Mouse (Mus musculus): ENCODE measurements at regions not wholly inside any gene's neighbourhood (a gene's known extent, or its start where the extent isn't known, plus 50 kb on each side); places are given as distances from the start of the nearest gene placed in this dataset.
A peak's percentile ranks its signal among the peaks of the same experiment; 100 is the strongest.

- no peak overlapping the region for H3K27ac ChIP-seq (ENCODE audit: low read depth, low read length)
Observed at GRCm38 (mm10) chr9:31794911-31795310, 118.4 kb downstream of the Barx2 start.

GRCm38 (mm10) chr9:31775956-31776355 is 137.3 kb downstream of the Barx2 start:
- no peak overlapping the region for H3K4me3 ChIP-seq (ENCODE audit: low read depth, low read length)
- 91% methylated on average over 3 of the region's 3 CpGs for WGBS

More at GRCm38 (mm10) chr9:31794911-31795310, 118.4 kb downstream of the Barx2 start:
- DNase-seq (ENCODE audit: low spot score, missing footprints), result no peak
- no peak overlapping the region for H3K4me2 ChIP-seq
- no peaks in the 10 kb centered on the region for H3K9me3 ChIP-seq (ENCODE audit: control insufficient read depth, low read length)
- no peak for ATAC-seq (ENCODE audit: low FRiP score)
- 88% methylated on average over 2 of the region's 2 CpGs for WGBS
- no peak overlapping the region for H3K4me3 ChIP-seq (ENCODE audit: low read depth, low read length)
- no peaks in the 10 kb centered on the region for H3K27me3 ChIP-seq (ENCODE audit: control insufficient read depth, insufficient read depth, low read length)
- H3K36me3 ChIP-seq (ENCODE audit: control insufficient read depth, insufficient read depth, low read length), result no peaks in the 10 kb centered on the region
- no peaks in the 10 kb centered on the region for H3K4me1 ChIP-seq (ENCODE audit: control insufficient read depth, insufficient read depth, low read length)
- no peak overlapping the region for H3K9ac ChIP-seq (ENCODE audit: low read length)

GRCm38 (mm10) chr9:31765401-31765800 is 147.9 kb downstream of the Barx2 start:
- H3K4me1 ChIP-seq (ENCODE audit: control insufficient read depth, insufficient read depth, low read length), result no peaks in the 10 kb centered on the region
- no peak overlapping the region for H3K9ac ChIP-seq (ENCODE audit: low read length)
- no peak overlapping the region for H3K4me2 ChIP-seq
- H3K36me3 ChIP-seq (ENCODE audit: control insufficient read depth, insufficient read depth, low read length), result no peaks in the 10 kb centered on the region
- H3K27ac ChIP-seq (ENCODE audit: low read depth, low read length), result no peak overlapping the region
- 76% methylated on average over 4 of the region's 4 CpGs for WGBS
- no peak for DNase-seq (ENCODE audit: low spot score, missing footprints)
- H3K4me3 ChIP-seq (ENCODE audit: low read depth, low read length), result no peak overlapping the region
- no peaks in the 10 kb centered on the region for H3K9me3 ChIP-seq (ENCODE audit: control insufficient read depth, low read length)
- H3K27me3 ChIP-seq (ENCODE audit: control insufficient read depth, insufficient read depth, low read length), result no peaks in the 10 kb centered on the region
- no peak for ATAC-seq (ENCODE audit: low FRiP score)

More at GRCm38 (mm10) chr9:31775956-31776355, 137.3 kb downstream of the Barx2 start:
- Histone ChIP-seq H3K9ac (ENCODE audit: low read length) (no peak overlapping the region), H3K4me1 (ENCODE audit: control insufficient read depth, insufficient read depth, low read length) (no peaks in the 10 kb centered on the region), H3K36me3 (ENCODE audit: control insufficient read depth, insufficient read depth, low read length) (no peaks in the 10 kb centered on the region), H3K27me3 (ENCODE audit: control insufficient read depth, insufficient read depth, low read length) (no peaks in the 10 kb centered on the region), H3K9me3 (ENCODE audit: control insufficient read depth, low read length) (no peaks in the 10 kb centered on the region), H3K4me2 (no peak overlapping the region), H3K27ac (ENCODE audit: low read depth, low read length) (no peak overlapping the region)
- DNase-seq (ENCODE audit: low spot score, missing footprints) (no peak), ATAC-seq (ENCODE audit: low FRiP score) (no peak)

GRCm38 (mm10) chr9:31757894-31758561 is 155.2 kb downstream of the Barx2 start:
- Histone ChIP-seq H3K9ac (ENCODE audit: low read length) (no peak overlapping the region), H3K4me1 (ENCODE audit: control insufficient read depth, insufficient read depth, low read length) (no peaks in the 10 kb centered on the region), H3K36me3 (ENCODE audit: control insufficient read depth, insufficient read depth, low read length) (no peaks in the 10 kb centered on the region), H3K4me3 (ENCODE audit: low read depth, low read length) (no peak overlapping the region), H3K27me3 (ENCODE audit: control insufficient read depth, insufficient read depth, low read length) (no peaks in the 10 kb centered on the region), H3K27ac (ENCODE audit: low read depth, low read length) (no peak overlapping the region), H3K9me3 (ENCODE audit: control insufficient read depth, low read length) (no peaks in the 10 kb centered on the region), H3K4me2 (no peak overlapping the region)
- no peak for DNase-seq (ENCODE audit: low spot score, missing footprints)
- WGBS, result 53% methylated on average over 6 of the region's 6 CpGs
- 0 out of 2 replicates have a peak, but pooled peaks have one; percentile 38 for ATAC-seq (ENCODE audit: low FRiP score)

- DNase-seq (ENCODE audit: low spot score, missing footprints) (no peak), ATAC-seq (ENCODE audit: low FRiP score) (no peak)
- Histone ChIP-seq H3K27ac (ENCODE audit: low read depth, low read length) (no peak overlapping the region), H3K4me3 (ENCODE audit: low read depth, low read length) (no peak overlapping the region), H3K27me3 (ENCODE audit: control insufficient read depth, insufficient read depth, low read length) (no peaks in the 10 kb centered on the region), H3K36me3 (ENCODE audit: control insufficient read depth, insufficient read depth, low read length) (no peaks in the 10 kb centered on the region), H3K9me3 (ENCODE audit: control insufficient read depth, low read length) (no peaks in the 10 kb centered on the region), H3K4me2 (no peak overlapping the region), H3K9ac (ENCODE audit: low read length) (no peak overlapping the region), H3K4me1 (ENCODE audit: control insufficient read depth, insufficient read depth, low read length) (no peaks in the 10 kb centered on the region)
Observed at GRCm38 (mm10) chr9:31730443-31730842, 182.8 kb downstream of the Barx2 start.

GRCm38 (mm10) chr9:31719309-31719708 is 194.0 kb downstream of the Barx2 start:
- no peak for ATAC-seq (ENCODE audit: low FRiP score)
- 63% methylated on average over 6 of the region's 6 CpGs for WGBS
- Histone ChIP-seq H3K36me3 (ENCODE audit: control insufficient read depth, insufficient read depth, low read length) (no peaks in the 10 kb centered on the region), H3K9ac (ENCODE audit: low read length) (no peak overlapping the region), H3K4me3 (ENCODE audit: low read depth, low read length) (no peak overlapping the region), H3K27me3 (ENCODE audit: control insufficient read depth, insufficient read depth, low read length) (no peaks in the 10 kb centered on the region), H3K9me3 (ENCODE audit: control insufficient read depth, low read length) (no peaks in the 10 kb centered on the region), H3K4me1 (ENCODE audit: control insufficient read depth, insufficient read depth, low read length) (no peaks in the 10 kb centered on the region), H3K4me2 (no peak overlapping the region), H3K27ac (ENCODE audit: low read depth, low read length) (no peak overlapping the region)
- DNase-seq (ENCODE audit: low spot score, missing footprints), result no peak

GRCm38 (mm10) chr9:31710022-31710421 is 203.2 kb downstream of the Barx2 start:
- Histone ChIP-seq H3K27me3 (ENCODE audit: control insufficient read depth, insufficient read depth, low read length) (no peaks in the 10 kb centered on the region), H3K4me3 (ENCODE audit: low read depth, low read length) (no peak overlapping the region), H3K36me3 (ENCODE audit: control insufficient read depth, insufficient read depth, low read length) (no peaks in the 10 kb centered on the region), H3K9ac (ENCODE audit: low read length) (no peak overlapping the region), H3K4me1 (ENCODE audit: control insufficient read depth, insufficient read depth, low read length) (no peaks in the 10 kb centered on the region), H3K9me3 (ENCODE audit: control insufficient read depth, low read length) (no peaks in the 10 kb centered on the region), H3K4me2 (no peak overlapping the region), H3K27ac (ENCODE audit: low read depth, low read length) (no peak overlapping the region)
- DNase-seq (ENCODE audit: low spot score, missing footprints) (no peak), ATAC-seq (ENCODE audit: low FRiP score) (no peak)
- 64% methylated on average over 2 of the region's 2 CpGs for WGBS

GRCm38 (mm10) chr9:31706688-31707087 is 206.6 kb downstream of the Barx2 start:
- 81% methylated on average over 7 of the region's 7 CpGs for WGBS
- Histone ChIP-seq H3K4me2 (no peak overlapping the region), H3K4me3 (ENCODE audit: low read depth, low read length) (no peak overlapping the region), H3K27me3 (ENCODE audit: control insufficient read depth, insufficient read depth, low read length) (no peaks in the 10 kb centered on the region), H3K9ac (ENCODE audit: low read length) (no peak overlapping the region), H3K9me3 (ENCODE audit: control insufficient read depth, low read length) (no peaks in the 10 kb centered on the region), H3K36me3 (ENCODE audit: control insufficient read depth, insufficient read depth, low read length) (no peaks in the 10 kb centered on the region), H3K4me1 (ENCODE audit: control insufficient read depth, insufficient read depth, low read length) (no peaks in the 10 kb centered on the region), H3K27ac (ENCODE audit: low read depth, low read length) (no peak overlapping the region)
- ATAC-seq (ENCODE audit: low FRiP score), result no peak
- no peak for DNase-seq (ENCODE audit: low spot score, missing footprints)

GRCm38 (mm10) chr9:31690921-31691475 is 222.3 kb downstream of the Barx2 start:
- no peak overlapping the region for H3K4me2 ChIP-seq
- no peak for DNase-seq (ENCODE audit: low spot score, missing footprints)
- ATAC-seq (ENCODE audit: low FRiP score), result no peak
- no peak overlapping the region for H3K4me3 ChIP-seq (ENCODE audit: low read depth, low read length)
- H3K27me3 ChIP-seq (ENCODE audit: control insufficient read depth, insufficient read depth, low read length), result no peaks in the 10 kb centered on the region
- peaks cover 8% of the 10 kb centered on the region; the same call in 1 of the 2 replicates for H3K4me1 ChIP-seq (ENCODE audit: control insufficient read depth, insufficient read depth, low read length)
- no peaks in the 10 kb centered on the region for H3K9me3 ChIP-seq (ENCODE audit: control insufficient read depth, low read length)
- WGBS, result 47% methylated on average over 7 of the region's 7 CpGs
- H3K27ac ChIP-seq (ENCODE audit: low read depth, low read length), result no peak overlapping the region
- H3K9ac ChIP-seq (ENCODE audit: low read length), result no peak overlapping the region
- H3K36me3 ChIP-seq (ENCODE audit: control insufficient read depth, insufficient read depth, low read length), result no peaks in the 10 kb centered on the region

All from midbrain, embryonic 11.5 days (tissue).